ENCODE assay signal across 11 mouse cellular contexts in the genomic region with DNA sequence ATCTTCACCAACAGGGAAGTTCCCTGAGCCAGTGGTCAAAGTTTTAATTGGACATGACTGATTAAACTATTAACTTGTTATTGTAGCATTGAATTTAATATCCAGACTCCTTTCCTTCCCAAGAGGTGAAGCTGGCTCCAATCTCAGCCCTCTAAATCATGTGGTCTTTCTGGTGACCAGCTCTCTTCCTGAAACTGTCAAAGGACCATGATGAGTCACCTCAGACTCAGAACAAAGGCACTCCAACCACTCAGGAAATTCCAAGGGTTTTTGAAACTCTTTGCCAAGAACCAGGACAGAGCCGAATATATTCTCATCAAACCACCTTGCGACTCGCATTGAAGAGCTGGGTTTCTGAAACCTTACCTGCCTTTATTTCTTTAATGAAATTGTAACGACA. TPM values are rescaled to one million over a fixed set of nuclear protein-coding genes. Genes with fewer than 3 reads are reported as not detected.
DNase-seq lines count a peak whose midpoint lies in the region; ATAC-seq and TF ChIP-seq lines count a peak whose summit lies in the region.
"Had no signal": no experiment of that assay in that cellular context is flagged by ENCODE, and none has a peak within 500 bp of the region (broad histone marks: within the 10 kb centered on the region; RNA-seq: fewer than 3 reads in every experiment).

No protein-coding gene starts in this region.

- H3K36me3 ChIP-seq in heart, embryonic 16.5 days (ENCODE audit: control insufficient read depth, insufficient read depth), result no peaks in the 10 kb centered on the region
- H3K36me3 ChIP-seq in lung, embryonic 14.5 days (ENCODE audit: insufficient read depth), result no peaks in the 10 kb centered on the region
- H3K36me3 ChIP-seq: intestine, embryonic 15.5 days had no signal

- peak; percentile 68; the same call in 1 of the 2 replicates for ATAC-seq in heart, embryonic 16.5 days (replicated peaks; ENCODE audit: extremely low read depth, insufficient read depth, low FRiP score)
- peak; percentile 36; the same call in 1 of the 2 replicates for ATAC-seq in lung, embryonic 14.5 days (ENCODE audit: insufficient read depth)
- ATAC-seq: intestine, embryonic 15.5 days had no signal

- DNase-seq in adrenal gland, adult 8-10 months, result peak; percentile 32
- DNase-seq in adrenal gland, postnatal 25 days, result no peak
- DNase-seq in 3134 (ENCODE audit: extremely low read depth, insufficient read length, low spot score), result peak; percentile 51
- peak; percentile 72 for DNase-seq in lung, embryonic 14.5 days
- no peak for DNase-seq in gastrocnemius, postnatal 10 days
- DNase-seq in frontal cortex, postnatal 25 days (ENCODE audit: low spot score in 2 of 2), result no peak
- DNase-seq in frontal cortex, postnatal 10 days (ENCODE audit: low spot score in 2 of 2), result no peak
- DNase-seq: gastrocnemius, postnatal 25 days had no signal

- H3K27me3 ChIP-seq in heart, embryonic 16.5 days (ENCODE audit: control insufficient read depth, insufficient read depth, low read length), result no peaks in the 10 kb centered on the region
- H3K27me3 ChIP-seq in lung, embryonic 14.5 days (ENCODE audit: insufficient read depth, low read length), result no peaks in the 10 kb centered on the region
- H3K27me3 ChIP-seq: intestine, embryonic 15.5 days had no signal

- no peaks in the 10 kb centered on the region for H3K9me3 ChIP-seq in heart, embryonic 16.5 days (replicated peaks; ENCODE audit: control insufficient read depth, low read length)
- H3K9me3 ChIP-seq in lung, embryonic 14.5 days (ENCODE audit: low read depth, low read length), result no peaks in the 10 kb centered on the region
- H3K9me3 ChIP-seq: intestine, embryonic 15.5 days had no signal

- H3K9ac ChIP-seq in heart, embryonic 16.5 days (ENCODE audit: low read length), result no peak overlapping the region
- no peak overlapping the region for H3K9ac ChIP-seq in lung, embryonic 14.5 days
- H3K9ac ChIP-seq: intestine, embryonic 15.5 days had no signal

- no peak overlapping the region for H3K27ac ChIP-seq in heart, embryonic 16.5 days (ENCODE audit: low read length)
- H3K27ac ChIP-seq in lung, embryonic 14.5 days (ENCODE audit: low read depth), result peak overlapping the region; percentile 31; the same call in 1 of the 2 replicates
- H3K27ac ChIP-seq: intestine, embryonic 15.5 days had no signal

- 35% methylated on average over 4 of the region's 4 CpGs for WGBS in heart, embryonic 16.5 days
- WGBS in lung, embryonic 14.5 days, result 46% methylated on average over 4 of the region's 4 CpGs

- H3K4me1 ChIP-seq in heart, embryonic 16.5 days (ENCODE audit: control insufficient read depth, insufficient read depth, low read length), result peaks cover 21% of the 10 kb centered on the region
- peaks cover 8% of the 10 kb centered on the region; the same call in 1 of the 2 replicates for H3K4me1 ChIP-seq in lung, embryonic 14.5 days (ENCODE audit: insufficient read depth)

- TF ChIP-seq CTCF in lung, embryonic 14.5 days (IDR thresholded peaks at IDR 0.05; ENCODE audit: low read depth), result no peak

- no peak overlapping the region for H3K4me2 ChIP-seq in heart, embryonic 16.5 days (ENCODE audit: low read depth, low read length)
- H3K4me2 ChIP-seq in lung, embryonic 14.5 days, result no peak overlapping the region
- H3K4me2 ChIP-seq: intestine, embryonic 15.5 days had no signal

- H3K4me3 ChIP-seq in heart, embryonic 16.5 days (ENCODE audit: low read length), result no peak overlapping the region
- no peak overlapping the region for H3K4me3 ChIP-seq in lung, embryonic 14.5 days (ENCODE audit: low read depth, low read length)
- H3K4me3 ChIP-seq: erythroblast, embryonic 14.5 days; intestine, embryonic 15.5 days had no signal

RNA-seq across cellular contexts. Expression of a gene that starts 11.2 kb away (rescaled TPM):
- 10 to 100 TPM; 15.7 to 30.5 (median 22.7) TPM for total RNA-seq in adrenal gland, adult 8-10 months (2022)
- total RNA-seq in adrenal gland, postnatal 25 days (2021), result 16.9 and 19.8 TPM in 2 replicates
- 54.2 and 56.2 TPM in 2 replicates for polyA plus RNA-seq in heart, embryonic 16.5 days (2015; fragmentation: Nextera tagmentation; extraction: Ambion mirVana)
- polyA plus RNA-seq in lung, embryonic 14.5 days (2014; fragmentation: Nextera tagmentation; extraction: Ambion mirVana), result 53.0 and 55.2 TPM in 2 replicates
- 10 to 100 TPM; 20.0 to 30.6 TPM for total RNA-seq in gastrocnemius, postnatal 10 days (2021)
- polyA plus RNA-seq: erythroblast, embryonic 14.5 days had no signal

Comparison
In these comparisons a context has a peak if more than half of its experiments do, and no peak if none do; other contexts are left out.
1. DNase-seq: peak in adrenal gland, adult 8-10 months (single experiment), 3134 (single experiment) and lung, embryonic 14.5 days (single experiment); none in adrenal gland, postnatal 25 days (single experiment), gastrocnemius, postnatal 10 days (single experiment), frontal cortex, postnatal 25 days (0 of 2) and frontal cortex, postnatal 10 days (0 of 2).